Mouse (Mus musculus): ENCODE measurements around the gene Mctp2. TPM values are rescaled to one million over a fixed set of nuclear protein-coding genes. Genes with fewer than 3 reads are reported as not detected.

The Mctp2 gene
- total and polyA plus RNA-seq, 3 experiments = not detected

- TF ChIP-seq TBP (IDR thresholded peaks at IDR 0.05; ENCODE audit: low read depth, low read length) (no peak), USF2 (IDR thresholded peaks at IDR 0.05; ENCODE audit: borderline replicate concordance in 1 of 2, insufficient read depth in 1 of 2, low read depth in 1 of 2, low read length in 2 of 2) (no peak), JUND (IDR thresholded peaks at IDR 0.05; ENCODE audit: low read depth, low read length) (no peak), ZC3H11A (IDR thresholded peaks at IDR 0.05; ENCODE audit: low read depth, low read length) (no peak), SMC3 (IDR thresholded peaks at IDR 0.05; ENCODE audit: low read depth, low read length) (no peak), MYC (IDR thresholded peaks at IDR 0.05; ENCODE audit: low read depth, low read length) (no peak), POLR2A (IDR thresholded peaks at IDR 0.05; ENCODE audit: control insufficient read depth in 1 of 2, insufficient read depth in 1 of 2, low read depth in 1 of 2, low read length in 2 of 2, poor library complexity in 1 of 2) (no peak), RAD21 (IDR thresholded peaks at IDR 0.05; ENCODE audit: low read depth, low read length) (no peak), POLR2AphosphoS2 (IDR thresholded peaks at IDR 0.05; ENCODE audit: low read length) (no peak), NELFE (IDR thresholded peaks at IDR 0.05; ENCODE audit: low read depth, low read length) (no peak), MYB (IDR thresholded peaks at IDR 0.05; ENCODE audit: low read depth, low read length) (no peak), NRF1 (IDR thresholded peaks at IDR 0.05; ENCODE audit: insufficient read depth, low read depth, low read length, poor library complexity, severe bottlenecking) (no peak)
- Histone ChIP-seq H3K27me3 (ENCODE audit: control insufficient read depth in 1 of 2, insufficient read depth in 2 of 2, low read length in 2 of 2) (no peaks in the 10 kb centered on the region), H3K27ac (ENCODE audit: control insufficient read depth, low read depth, low read length) (no peak overlapping the region), H3K9me3 (replicated peaks; ENCODE audit: insufficient read depth, low read length) (no peaks in the 10 kb centered on the region), H3K79me2 (ENCODE audit: control insufficient read depth, insufficient read depth, low read length, poor library complexity) (no peaks in the 10 kb centered on the region), H3K4me1 (ENCODE audit: control insufficient read depth in 1 of 2, insufficient read depth in 2 of 2, low read length in 2 of 2) (no peaks in the 10 kb centered on the region), H3K36me3 (ENCODE audit: control insufficient read depth in 1 of 2, insufficient read depth in 2 of 2, low read length in 2 of 2) (no peaks in the 10 kb centered on the region), H3K9ac (ENCODE audit: control insufficient read depth, low read depth, low read length, poor library complexity, severe bottlenecking) (no peak overlapping the region), H3K4me3 (ENCODE audit: control insufficient read depth in 1 of 2, insufficient read depth in 1 of 2, low read depth in 2 of 2, low read length in 2 of 2) (no peak overlapping the region)
- DNase-seq (ENCODE audit: low read depth, low spot score) = no peak
These were observed 137.1 kb downstream of the Mctp2 start for GRCm38 (mm10) chr7:72169320-72169719.

GRCm38 (mm10) chr7:72165726-72166701 lies 140.4 kb downstream of the Mctp2 start:
- H3K9ac ChIP-seq (ENCODE audit: control insufficient read depth, low read depth, low read length, poor library complexity, severe bottlenecking) = no peak overlapping the region
- H3K36me3 ChIP-seq (ENCODE audit: control insufficient read depth in 1 of 2, insufficient read depth in 2 of 2, low read length in 2 of 2) = no peaks in the 10 kb centered on the region
- no peak for TF ChIP-seq E2F4 (IDR thresholded peaks at IDR 0.05; ENCODE audit: borderline replicate concordance, low read depth, low read length)
- TF ChIP-seq TCF12 (IDR thresholded peaks at IDR 0.05; ENCODE audit: low read depth, low read length) = no peak
- no peak for TF ChIP-seq ELF1 (IDR thresholded peaks at IDR 0.05; ENCODE audit: low read depth, low read length)
- no peak for TF ChIP-seq SMC3 (IDR thresholded peaks at IDR 0.05; ENCODE audit: low read depth, low read length)
- no peak for TF ChIP-seq MXI1 (IDR thresholded peaks at IDR 0.05; ENCODE audit: low read depth, low read length)
- TF ChIP-seq ZC3H11A (IDR thresholded peaks at IDR 0.05; ENCODE audit: low read depth, low read length) = no peak
- TF ChIP-seq EP300 (IDR thresholded peaks at IDR 0.05; ENCODE audit: low read depth in 1 of 2, low read length in 2 of 2) = no peak
- no peak for TF ChIP-seq MAFK (IDR thresholded peaks at IDR 0.05; ENCODE audit: borderline replicate concordance, low read depth, low read length)
- TF ChIP-seq UBTF (IDR thresholded peaks at IDR 0.05; ENCODE audit: borderline replicate concordance, insufficient read depth, low read depth, low read length) = no peak
- no peak for TF ChIP-seq BHLHE40 (IDR thresholded peaks at IDR 0.05; ENCODE audit: borderline replicate concordance, low read depth, low read length)
- no peak for TF ChIP-seq POLR2AphosphoS2 (IDR thresholded peaks at IDR 0.05; ENCODE audit: low read length)
- TF ChIP-seq MAX (IDR thresholded peaks at IDR 0.05; ENCODE audit: low read length) = no peak
- TF ChIP-seq POLR2AphosphoS5 (IDR thresholded peaks at IDR 0.05; ENCODE audit: borderline replicate concordance, low read depth, low read length) = no peak
- no peak for TF ChIP-seq GATA1 (IDR thresholded peaks at IDR 0.05; ENCODE audit: low read depth, low read length)
- no peak for TF ChIP-seq TBP (IDR thresholded peaks at IDR 0.05; ENCODE audit: low read depth, low read length)
- TF ChIP-seq NELFE (IDR thresholded peaks at IDR 0.05; ENCODE audit: low read depth, low read length) = no peak
- H3K79me2 ChIP-seq (ENCODE audit: control insufficient read depth, insufficient read depth, low read length, poor library complexity) = no peaks in the 10 kb centered on the region
- DNase-seq (ENCODE audit: low read depth, low spot score) = no peak
- H3K4me1 ChIP-seq (ENCODE audit: control insufficient read depth in 1 of 2, insufficient read depth in 2 of 2, low read length in 2 of 2) = no peaks in the 10 kb centered on the region
- H3K4me3 ChIP-seq (ENCODE audit: control insufficient read depth in 1 of 2, insufficient read depth in 1 of 2, low read depth in 2 of 2, low read length in 2 of 2) = no peak overlapping the region
- H3K9me3 ChIP-seq (replicated peaks; ENCODE audit: insufficient read depth, low read length) = no peaks in the 10 kb centered on the region
- no peaks in the 10 kb centered on the region for H3K27me3 ChIP-seq (ENCODE audit: control insufficient read depth in 1 of 2, insufficient read depth in 2 of 2, low read length in 2 of 2)
- no peak overlapping the region for H3K27ac ChIP-seq (ENCODE audit: control insufficient read depth, low read depth, low read length)
